Mouse (Mus musculus) bone marrow macrophage, adult 2 months (primary cell): ENCODE results near the gene Cd19.

Experiments used
- CTCF ChIP-seq: IDR thresholded peaks from 2 replicates; pipeline ENCODE4 v1.5.1; 2012; ENCODE audit warnings: low read depth, mild to moderate bottlenecking, low read length, moderate library complexity
- POLR2A ChIP-seq: IDR thresholded peaks from 2 replicates; pipeline ENCODE4 v1.6.1; 2012; ENCODE audit warnings: mild to moderate bottlenecking, low read depth, low read length, borderline replicate concordance

DNA sequence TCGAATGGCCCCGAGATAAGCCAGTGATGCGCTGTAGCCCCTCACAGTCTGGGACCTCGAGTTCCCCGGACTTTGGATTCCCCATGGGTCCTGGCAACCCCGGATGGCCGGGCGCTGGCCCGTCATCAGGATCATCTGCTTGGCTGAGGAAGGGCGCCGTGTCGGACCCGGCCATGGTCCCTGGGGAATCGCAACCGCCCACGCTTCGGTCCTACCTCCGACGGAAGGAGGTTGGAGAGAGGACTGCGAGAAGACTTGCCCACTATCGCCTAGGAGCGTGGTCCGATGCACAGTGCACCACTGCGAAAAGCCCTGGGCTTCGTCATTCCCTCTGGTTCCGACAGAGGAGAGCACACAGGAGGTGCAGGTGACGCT, 37.8 kb downstream of the Cd19 start:
- TF ChIP-seq CTCF, result no peak
- no peak for TF ChIP-seq POLR2A
